Mouse (Mus musculus): Measurements from ENCODE around the gene Tnrc6b.

GRCm38 (mm10) chr15:80722366-80722765 lies 11.3 kb downstream of the Tnrc6b start:
- TF ChIP-seq CTCF (IDR thresholded peaks at IDR 0.05; ENCODE audit: low read depth, low read length): no peak
- no peak for TF ChIP-seq POLR2A (IDR thresholded peaks at IDR 0.05; ENCODE audit: insufficient read depth, low read length)

All from ES-Bruce4 (cell line).